Mouse (Mus musculus): Measurements from ENCODE around the gene Pglyrp4. TPM values are rescaled to one million over a fixed set of nuclear protein-coding genes. Genes with fewer than 3 reads are reported as not detected.

The Pglyrp4 gene
- polyA plus RNA-seq, 1 experiment from 2014 or later, result 0.04 TPM

Other genes with a start within 250 kb of the Pglyrp4 start
- gene Snapin, start 235.9 kb upstream of the Pglyrp4 start, polyA plus RNA-seq (2021), result 104 TPM
- 145 TPM for gene Chtop, start 217.4 kb upstream of the Pglyrp4 start, polyA plus RNA-seq (2021)
- 190 TPM for gene S100a1, start 212.5 kb upstream of the Pglyrp4 start, polyA plus RNA-seq (2021)
- gene S100a13, start 212.5 kb upstream of the Pglyrp4 start, polyA plus RNA-seq (2021), result 54.3 TPM
- gene S100a14, start 200.1 kb upstream of the Pglyrp4 start, polyA plus RNA-seq (2021), result 0.19 TPM
- gene S100a16, start 189.7 kb upstream of the Pglyrp4 start, polyA plus RNA-seq (2021), result 164 TPM
- gene S100a3, start 166.3 kb upstream of the Pglyrp4 start, polyA plus RNA-seq (2021), result 7.0 TPM
- not detected for gene S100a2, start 136.7 kb upstream of the Pglyrp4 start, polyA plus RNA-seq (2021)
- not detected for gene Gm42674, start 125.0 kb upstream of the Pglyrp4 start, polyA plus RNA-seq (2021)
- 44.0 TPM for gene S100a4, start 123.1 kb upstream of the Pglyrp4 start, polyA plus RNA-seq (2021)
- gene S100a5, start 118.4 kb upstream of the Pglyrp4 start, polyA plus RNA-seq (2021), result not detected
- gene S100a6, start 114.0 kb upstream of the Pglyrp4 start, polyA plus RNA-seq (2021), result 10,815 TPM
- 4.9 TPM for gene S100a7a, start 72.9 kb upstream of the Pglyrp4 start, polyA plus RNA-seq (2021)
- gene S100a8, start 57.9 kb upstream of the Pglyrp4 start, polyA plus RNA-seq (2021), result not detected
- not detected for gene S100a9, start 31.2 kb upstream of the Pglyrp4 start, polyA plus RNA-seq (2021)
- gene Gm5849, start 51.0 kb downstream of the Pglyrp4 start, polyA plus RNA-seq (2021), result not detected